Mouse (Mus musculus): ENCODE data around the gene Nhsl2.

DNA sequence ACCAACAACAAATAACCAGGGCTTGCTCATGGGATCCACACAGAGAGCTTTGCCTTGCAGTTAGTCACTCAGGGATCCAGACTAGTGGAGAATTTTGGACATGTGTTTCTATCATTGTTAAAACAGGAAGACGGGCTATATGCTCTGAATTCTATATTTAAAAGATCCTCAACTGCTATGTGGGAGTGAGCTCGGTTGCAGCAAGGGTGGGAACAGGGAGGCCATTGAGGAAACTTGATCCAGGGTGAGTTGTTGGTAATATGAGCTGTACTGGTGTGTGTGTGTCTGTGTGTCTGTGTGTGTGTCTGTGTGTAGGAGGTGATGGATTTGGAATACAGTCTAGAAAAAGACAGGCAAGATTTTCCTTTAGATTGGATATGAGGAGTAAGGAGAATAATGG is 25.7 kb downstream of the Nhsl2 start:
- TF ChIP-seq MAFK (IDR thresholded peaks at IDR 0.05; ENCODE audit: insufficient read depth, low read depth, low read length) (no peak), ZC3H11A (IDR thresholded peaks at IDR 0.05; ENCODE audit: borderline replicate concordance, low read depth, low read length) (no peak), ZNF384 (IDR thresholded peaks at IDR 0.05; ENCODE audit: low read depth, low read length) (no peak), CHD2 (IDR thresholded peaks at IDR 0.05; ENCODE audit: low read depth, low read length) (no peak), HCFC1 (IDR thresholded peaks at IDR 0.05; ENCODE audit: borderline replicate concordance, insufficient read depth, low read length) (no peak)
